Mouse (Mus musculus): ENCODE measurements around the gene Celf6. TPM values are rescaled to one million over a fixed set of nuclear protein-coding genes. Genes with fewer than 3 reads are reported as not detected.

Celf6 gene
- not detected for total RNA-seq (2021)
- long read RNA-seq, experiment 1: 0 reads
- long read RNA-seq, experiment 2: 0 reads

DNA sequence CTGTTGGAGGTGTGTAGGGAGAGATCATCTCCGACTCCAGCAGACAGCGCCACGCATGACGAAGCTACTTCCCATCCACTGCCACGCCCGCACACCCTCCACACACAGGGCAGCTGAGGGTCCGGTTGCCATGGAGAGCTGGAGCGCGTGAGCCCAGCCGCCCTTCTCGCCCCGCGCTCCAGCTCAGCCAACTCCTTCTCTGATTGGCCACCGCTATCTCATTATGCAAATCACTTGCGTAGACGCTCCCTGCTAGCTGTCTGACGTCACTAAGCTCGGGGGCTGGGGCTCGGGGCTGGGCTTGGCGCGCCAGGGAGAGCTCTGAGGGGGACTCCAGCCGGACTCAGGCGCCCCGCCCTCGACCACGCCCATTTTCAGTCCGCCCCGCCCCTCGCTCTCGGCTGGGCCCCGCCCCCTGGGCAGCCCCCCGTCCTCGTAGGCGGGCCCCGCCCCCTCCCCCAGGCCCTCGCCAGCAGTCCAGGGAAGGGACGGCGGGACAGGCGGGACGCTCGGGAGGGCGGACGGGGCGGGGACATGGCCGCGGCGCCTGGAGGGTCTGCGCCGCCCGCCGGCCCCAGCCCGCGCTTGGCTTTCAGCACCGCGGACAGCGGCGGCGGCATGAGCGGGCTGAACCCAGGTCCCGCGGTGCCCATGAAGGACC, at the start of gene Celf6:
TSS of gene Celf6 (plus strand) at position 74 of the 661 bp plus-strand sequence.
- peak; percentile 79 for DNase-seq
- intact Hi-C loops (cut with DNase I; ENCODE audit: low total_unique reads): no loop called here

GRCm38 (mm10) chr9:59528274-59528673, 49.4 kb upstream of the Celf6 start:
- DNase-seq: no peak
- intact Hi-C loops (cut with DNase I; ENCODE audit: low total_unique reads): no loop called here

DNA sequence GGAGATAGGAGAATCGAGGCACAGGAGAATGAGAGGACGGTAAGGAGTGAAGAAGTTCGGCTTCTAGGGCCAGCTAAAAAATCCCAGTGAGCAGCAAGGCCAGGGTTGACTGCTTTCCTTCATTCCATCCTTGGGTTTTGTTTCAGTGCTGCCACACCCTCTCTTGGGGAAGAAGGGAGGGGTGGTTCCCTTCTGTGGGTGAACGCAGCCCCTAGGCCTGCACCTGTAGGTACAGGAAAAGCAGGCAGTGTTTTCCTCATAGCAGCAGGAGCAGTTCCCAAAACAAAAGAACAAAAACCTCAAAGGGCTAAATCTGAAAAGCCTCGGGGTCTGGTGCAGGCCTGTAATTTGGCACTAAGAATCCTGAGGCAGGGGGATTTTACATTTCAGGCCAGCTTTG, 46.1 kb upstream of the Celf6 start:
- intact Hi-C loops (cut with DNase I; ENCODE audit: low total_unique reads): no loop called here
- DNase-seq: no peak

DNA sequence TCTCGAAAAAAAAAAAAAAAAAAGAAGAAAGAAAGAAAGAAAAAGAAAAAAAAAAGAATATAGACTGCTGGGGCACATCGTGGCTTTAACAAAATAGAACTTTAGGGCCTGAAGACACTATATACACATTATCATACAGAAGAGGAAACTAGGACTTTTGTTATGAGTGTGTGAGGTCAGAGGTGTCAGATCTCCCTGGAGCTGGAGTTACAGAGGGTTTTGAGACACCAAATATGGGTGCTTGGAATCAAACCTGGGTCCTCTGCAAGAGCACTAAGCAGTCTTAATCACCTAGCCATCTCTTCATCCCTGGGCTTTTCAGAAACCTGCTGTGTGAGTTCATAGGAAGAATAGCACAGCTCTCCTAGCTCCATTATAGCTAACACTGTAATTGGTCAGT, 44.3 kb upstream of the Celf6 start:
- intact Hi-C loops (cut with DNase I; ENCODE audit: low total_unique reads): no loop called here
- DNase-seq: no peak

DNA sequence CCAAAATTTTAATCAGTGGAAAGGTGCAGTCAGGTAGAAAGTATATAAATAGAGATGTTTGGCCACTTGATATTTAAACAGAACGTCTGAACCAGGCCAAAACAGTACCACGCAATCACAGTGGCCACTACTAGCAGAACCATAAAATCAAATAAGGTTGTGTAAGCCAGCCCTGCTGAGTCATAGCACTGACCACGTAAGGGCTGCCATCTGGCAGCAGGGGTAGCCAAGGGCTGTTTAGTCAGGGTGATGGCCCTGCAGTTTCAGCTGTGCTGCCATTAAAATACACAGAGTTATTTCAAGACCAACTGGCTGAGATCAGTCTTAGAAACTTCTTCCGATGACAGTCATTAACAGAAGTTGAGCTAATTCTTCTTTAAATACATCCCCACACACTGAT, 43.8 kb upstream of the Celf6 start:
- intact Hi-C loops (cut with DNase I; ENCODE audit: low total_unique reads): no loop called here
- peak; percentile 71 for DNase-seq

GRCm38 (mm10) chr9:59537651-59538050, 40.1 kb upstream of the Celf6 start:
- intact Hi-C loops (cut with DNase I; ENCODE audit: low total_unique reads): no loop called here
- peak; percentile 17 for DNase-seq

GRCm38 (mm10) chr9:59539441-59540137, 38.1 kb upstream of the Celf6 start, which contains the start of the genes Hexa and Tmem202:
TSS of gene Hexa (plus strand) at chr9:59539540.
TSS of gene Tmem202 (minus strand) at chr9:59539847.
- peak; percentile 83 for DNase-seq
- intact Hi-C loops (cut with DNase I; ENCODE audit: low total_unique reads): no loop called here

DNA sequence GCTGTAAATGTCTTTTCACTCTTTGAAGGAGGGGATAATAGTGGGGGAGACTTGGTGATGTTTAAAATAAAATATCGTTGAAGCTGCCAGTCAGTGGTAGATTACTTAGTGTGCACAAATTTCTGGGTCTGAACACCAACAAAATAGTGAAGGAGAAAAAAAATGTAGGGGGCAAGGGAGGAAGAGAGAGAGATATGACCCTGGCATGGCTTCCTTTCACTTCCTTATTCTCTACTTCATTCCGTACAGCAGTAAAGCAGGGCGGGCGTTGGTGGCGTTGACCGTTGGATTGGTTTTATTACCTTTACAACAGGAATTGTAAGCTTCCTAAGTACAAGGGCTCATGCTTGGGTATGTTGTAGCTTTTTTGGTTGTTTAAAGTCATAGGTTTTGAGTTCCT, 36.1 kb upstream of the Celf6 start:
- DNase-seq: no peak
- intact Hi-C loops (cut with DNase I; ENCODE audit: low total_unique reads): no loop called here

DNA sequence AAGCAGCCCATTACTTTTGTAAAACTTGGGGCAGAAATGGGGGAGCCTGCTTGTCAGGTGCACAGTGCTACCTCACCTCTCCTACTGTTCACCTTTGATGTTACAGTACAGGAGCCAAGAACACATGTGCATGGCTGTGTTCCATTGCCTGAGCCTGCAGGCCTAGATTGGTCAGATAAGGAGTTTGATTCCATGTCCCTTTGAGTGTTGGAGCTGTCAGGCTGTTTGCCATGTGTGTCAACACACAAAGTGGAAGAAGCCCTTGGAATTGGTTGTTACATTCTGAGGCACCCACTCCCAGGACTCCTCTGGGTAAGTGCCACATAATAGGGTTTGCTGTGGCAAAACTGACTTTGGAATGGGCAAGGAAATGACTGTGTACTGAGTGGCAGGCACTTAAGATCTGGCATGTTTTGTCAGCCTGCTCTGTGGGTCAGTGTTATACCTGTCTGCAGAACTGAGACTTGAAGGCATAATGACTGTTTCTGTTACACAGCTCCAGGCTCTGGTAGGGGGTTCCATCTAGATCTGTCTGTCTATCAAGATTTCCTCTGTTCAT, 34.9 kb upstream of the Celf6 start:
- DNase-seq: no peak

DNA sequence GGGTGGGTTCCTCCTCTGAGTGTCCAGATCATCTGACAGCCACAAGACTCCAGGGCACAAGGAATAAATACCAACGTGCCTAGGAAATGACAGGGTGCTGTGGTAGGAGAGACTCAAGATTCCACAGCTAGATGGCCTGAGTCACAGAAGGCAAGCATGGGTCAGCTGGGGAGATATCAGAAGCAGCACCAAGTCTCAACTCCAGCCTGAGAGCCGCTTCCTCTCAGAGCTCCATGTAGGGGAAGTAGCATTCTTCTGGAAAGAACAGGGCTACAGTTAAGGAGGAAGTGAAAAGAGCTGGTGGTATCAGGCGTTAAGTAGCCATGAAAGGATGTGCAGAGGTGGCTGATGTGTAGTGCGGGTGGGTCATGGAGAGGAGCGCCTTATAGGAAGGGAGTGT, 33.0 kb upstream of the Celf6 start:
- no peak for DNase-seq
- intact Hi-C loops (cut with DNase I; ENCODE audit: low total_unique reads): no loop called here

More for the DNA sequence above, 34.9 kb upstream of the Celf6 start:
- intact Hi-C loops (cut with DNase I; ENCODE audit: low total_unique reads): no loop called here

- no peak for DNase-seq
- intact Hi-C loops (cut with DNase I; ENCODE audit: low total_unique reads): no loop called here
Measured at GRCm38 (mm10) chr9:59547869-59548268, 29.8 kb upstream of the Celf6 start.

- intact Hi-C loops (cut with DNase I; ENCODE audit: low total_unique reads): no loop called here
- no peak for DNase-seq
Measured at GRCm38 (mm10) chr9:59548961-59549487, 28.7 kb upstream of the Celf6 start.

GRCm38 (mm10) chr9:59550077-59550476, 27.6 kb upstream of the Celf6 start:
- intact Hi-C loops (cut with DNase I; ENCODE audit: low total_unique reads): no loop called here
- no peak for DNase-seq

GRCm38 (mm10) chr9:59551017-59551416, 26.7 kb upstream of the Celf6 start:
- intact Hi-C loops (cut with DNase I; ENCODE audit: low total_unique reads): no loop called here
- DNase-seq: no peak

DNA sequence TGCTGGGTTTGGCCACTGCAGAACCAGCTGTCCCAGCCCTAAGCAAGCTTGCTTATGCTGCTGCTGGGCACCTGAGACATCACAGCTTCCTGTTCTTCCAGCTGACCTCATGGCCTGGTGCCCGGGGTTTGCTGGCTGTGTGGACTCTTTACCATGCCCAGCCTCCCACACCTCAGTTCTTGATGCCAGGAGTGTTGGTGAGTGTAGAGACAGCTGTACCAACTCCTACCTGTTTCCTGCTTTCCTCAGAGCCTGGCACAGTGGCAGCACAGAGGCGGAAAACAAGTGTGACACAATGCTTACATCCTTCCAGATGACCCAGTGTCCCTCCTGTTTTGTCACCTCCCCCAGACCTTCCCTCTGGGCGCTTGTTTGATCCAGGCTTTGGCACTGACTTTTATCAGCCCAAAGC, 26.1 kb upstream of the Celf6 start:
- DNase-seq: peak; percentile 43
- intact Hi-C loops (cut with DNase I; ENCODE audit: low total_unique reads): no loop called here

- DNase-seq: no peak
- intact Hi-C loops (cut with DNase I; ENCODE audit: low total_unique reads): no loop called here
Measured at GRCm38 (mm10) chr9:59552610-59553009, 25.1 kb upstream of the Celf6 start.

DNA sequence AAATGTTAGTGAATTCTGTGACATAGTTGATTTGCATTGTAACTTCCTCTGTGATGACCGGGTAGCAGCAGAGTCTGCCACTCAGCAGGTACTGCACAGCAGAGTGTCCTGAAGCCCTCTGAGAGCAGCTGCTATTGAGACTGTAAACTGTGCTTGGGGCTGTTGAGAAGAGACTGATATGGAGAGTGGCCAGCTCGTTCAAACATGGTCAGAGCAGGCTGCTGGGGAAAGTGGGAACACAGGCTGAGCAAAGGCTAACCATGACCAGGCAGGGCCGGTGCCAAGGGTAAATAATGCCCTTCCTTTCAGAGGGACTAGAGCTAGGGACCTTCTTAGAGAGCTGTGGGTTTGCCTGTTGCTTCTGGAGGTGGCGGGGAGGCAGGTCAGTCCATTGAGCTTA, 24.0 kb upstream of the Celf6 start:
- intact Hi-C loops (cut with DNase I; ENCODE audit: low total_unique reads): no loop called here
- DNase-seq: no peak

DNA sequence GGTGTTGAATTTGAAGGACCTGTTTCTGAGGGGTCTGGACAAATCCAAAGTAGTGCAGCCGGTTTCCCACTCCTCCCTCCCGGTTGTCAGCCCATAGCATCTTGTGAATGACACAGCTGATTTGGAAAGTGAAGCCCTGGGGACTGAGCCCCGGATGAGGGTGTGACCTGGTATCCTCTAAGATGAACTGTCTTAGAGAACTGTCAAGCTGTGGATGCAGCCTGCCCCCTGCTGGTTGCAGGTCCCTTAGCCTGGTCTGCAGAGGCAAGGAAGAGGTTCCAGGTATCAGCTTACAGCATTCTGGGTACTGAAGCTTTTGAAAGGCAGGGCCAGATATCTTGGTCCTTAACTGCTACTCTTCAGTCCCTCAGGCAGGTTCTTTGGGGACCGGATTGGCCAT, 12.1 kb upstream of the Celf6 start:
- intact Hi-C loops (cut with DNase I; ENCODE audit: low total_unique reads): no loop called here
- DNase-seq: peak; percentile 84

- DNase-seq: peak; percentile 53
- intact Hi-C loops (cut with DNase I; ENCODE audit: low total_unique reads): no loop called here
Measured at GRCm38 (mm10) chr9:59567111-59567510, 10.6 kb upstream of the Celf6 start.

GRCm38 (mm10) chr9:59571852-59572251, 5.9 kb upstream of the Celf6 start:
- intact Hi-C loops (cut with DNase I; ENCODE audit: low total_unique reads): no loop called here
- DNase-seq: no peak

DNA sequence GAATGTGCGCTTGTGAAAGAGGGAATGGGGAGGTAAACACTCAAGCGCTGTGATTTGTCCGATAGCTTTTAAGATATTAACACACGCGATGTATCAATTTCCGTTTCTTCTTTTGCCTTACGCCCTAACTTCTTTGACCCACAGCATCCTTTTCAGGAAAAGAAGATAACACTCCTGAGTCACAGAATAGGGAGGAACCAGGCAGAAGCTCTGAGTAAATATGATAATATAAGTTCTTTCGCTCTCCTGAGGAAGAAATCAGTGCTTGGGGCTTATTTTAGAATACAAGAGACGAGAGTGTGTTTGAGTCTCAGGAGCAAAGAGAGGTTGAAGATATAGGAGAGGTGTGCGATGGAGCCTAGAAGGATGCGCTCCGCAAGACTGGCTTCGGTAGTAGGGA, 316 bp upstream of the Celf6 start:
- DNase-seq: no peak
- intact Hi-C loops (cut with DNase I; ENCODE audit: low total_unique reads): no loop called here
